Mouse (Mus musculus) olfactory bulb, adult 2 months (tissue): Measurements from ENCODE around the gene Sccpdh.

Experiments
- CTCF ChIP-seq: fragments of 200-500 bp; IDR thresholded peaks from 2 replicates; pipeline ENCODE4 v1.5.1; 2012; ENCODE audit warnings: low read depth, mild to moderate bottlenecking, low read length, moderate library complexity; ENCODE audit not compliant: insufficient read depth
- POLR2A ChIP-seq: fragments of 200-500 bp; IDR thresholded peaks from 2 replicates; pipeline ENCODE4 v1.6.1; 2012; ENCODE audit warnings: mild to moderate bottlenecking, low read depth, low read length, moderate library complexity; ENCODE audit not compliant: insufficient read depth

- TF ChIP-seq CTCF = no peak
- no peak for TF ChIP-seq POLR2A
Observed at GRCm38 (mm10) chr1:179687305-179687704, 19.3 kb downstream of the Sccpdh start.
